ENCODE assay signal across 8 mouse cellular contexts in the genomic region with DNA sequence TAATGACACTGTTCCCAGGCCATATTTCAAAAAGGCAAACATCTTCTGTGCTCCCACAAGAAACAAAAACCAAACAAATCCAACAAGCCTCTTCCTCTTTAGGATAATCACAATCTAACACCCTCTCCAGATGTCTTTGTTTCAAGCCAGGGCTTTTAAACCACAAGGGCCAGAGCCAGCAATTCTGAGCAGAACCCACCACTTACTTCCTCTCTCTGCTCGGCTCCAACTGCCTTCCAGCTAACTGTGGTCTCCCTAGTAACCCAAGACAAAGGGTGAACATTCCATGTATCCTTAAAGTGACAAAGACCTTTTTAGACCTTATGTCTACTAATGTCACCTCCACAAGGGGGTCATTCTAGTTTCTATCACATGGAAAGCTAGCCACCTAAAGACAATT. TPM values are rescaled to one million over a fixed set of nuclear protein-coding genes. Genes with fewer than 3 reads are reported as not detected.
A peak's percentile ranks its signal among the peaks of the same experiment; 100 is the strongest.
DNase-seq lines count a peak whose midpoint lies in the region; ATAC-seq and TF ChIP-seq lines count a peak whose summit lies in the region.

No protein-coding gene starts in this region.

- H3K27me3 ChIP-seq in G1E (ENCODE audit: insufficient read depth, low read length) (no peaks in the 10 kb centered on the region), myocyte (ENCODE audit: control insufficient read depth, insufficient read depth, insufficient read length) (no peaks in the 10 kb centered on the region)
- H3K27me3 ChIP-seq in forebrain, embryonic 15.5 days: no peaks in the 10 kb centered on the region
- no peaks in the 10 kb centered on the region for H3K27me3 ChIP-seq in hindbrain, embryonic 15.5 days

- H3K4me1 ChIP-seq in G1E (ENCODE audit: insufficient read depth, low read depth, low read length): peaks cover 50% of the 10 kb centered on the region
- H3K4me1 ChIP-seq in forebrain, embryonic 15.5 days: peaks cover 28% of the 10 kb centered on the region
- peaks cover 26% of the 10 kb centered on the region for H3K4me1 ChIP-seq in hindbrain, embryonic 15.5 days (replicated peaks)

- no peak overlapping the region for H3K9ac ChIP-seq in forebrain, embryonic 15.5 days (replicated peaks)
- H3K9ac ChIP-seq in hindbrain, embryonic 15.5 days: no peak overlapping the region

- no peak for TF ChIP-seq CTCF in G1E (IDR thresholded peaks at IDR 0.05; ENCODE audit: low read depth, low read length)

- ATAC-seq in G1E (ENCODE audit: extremely low read depth, insufficient number of reproducible peaks, low FRiP score, poor library complexity, severe bottlenecking): peak; percentile 80
- ATAC-seq in forebrain, embryonic 15.5 days (replicated peaks): 0 out of 2 replicates have a peak, but pooled peaks have one; percentile 46
- 0 out of 2 replicates have a peak, but pooled peaks have one; percentile 66 for ATAC-seq in hindbrain, embryonic 15.5 days (ENCODE audit: low FRiP score, low read depth)

- peak overlapping the region; percentile 25 for H3K27ac ChIP-seq in forebrain, embryonic 15.5 days (replicated peaks)
- H3K27ac ChIP-seq in hindbrain, embryonic 15.5 days (replicated peaks): peak overlapping the region; percentile 68

- no peak overlapping the region for H3ac ChIP-seq in myocyte (ENCODE audit: control insufficient read depth, insufficient read length)

- WGBS in forebrain, embryonic 15.5 days: 0% methylated on average over 1 of the region's 1 CpGs
- WGBS in hindbrain, embryonic 15.5 days: 0% methylated on average over 1 of the region's 1 CpGs

- H3K79me2 ChIP-seq in myocyte (ENCODE audit: control insufficient read depth, insufficient read depth): peaks cover 91% of the 10 kb centered on the region

- DNase-seq in adrenal gland, postnatal 14 days: peak; percentile 28
- DNase-seq in adrenal gland, adult 2 months: no peak
- DNase-seq in G1E (ENCODE audit: low spot score): peak; percentile 68
- DNase-seq in urinary bladder, postnatal 14 days (ENCODE audit: low spot score): no peak
- no peak for DNase-seq in right cerebral cortex, postnatal 25 days

- H3K9me3 ChIP-seq in G1E (replicated peaks): no peaks in the 10 kb centered on the region
- H3K9me3 ChIP-seq in forebrain, embryonic 15.5 days: no peaks in the 10 kb centered on the region
- H3K9me3 ChIP-seq in hindbrain, embryonic 15.5 days: no peaks in the 10 kb centered on the region

- TF ChIP-seq POLR2A in myocyte (IDR thresholded peaks at IDR 0.05; ENCODE audit: insufficient read length, low read depth): no peak

- no peak overlapping the region for H3K4me3 ChIP-seq in G1E (ENCODE audit: low read depth, low read length)
- H3K4me3 ChIP-seq in forebrain, embryonic 15.5 days: no peak overlapping the region
- H3K4me3 ChIP-seq in hindbrain, embryonic 15.5 days: no peak overlapping the region
- H3K4me3 ChIP-seq in myocyte: no peak overlapping the region

- H3K4me2 ChIP-seq in forebrain, embryonic 15.5 days (replicated peaks): no peak overlapping the region
- 0 out of 2 replicates have a peak overlapping the region, but pooled peaks have one; percentile 1 for H3K4me2 ChIP-seq in hindbrain, embryonic 15.5 days
- peak overlapping the region; percentile 71 for H3K4me2 ChIP-seq in myocyte (ENCODE audit: low read depth)

- H3K36me3 ChIP-seq in G1E (replicated peaks) (peaks cover 69% of the 10 kb centered on the region), myocyte (ENCODE audit: control insufficient read depth, insufficient read depth) (peaks cover 17% of the 10 kb centered on the region)
- peaks cover 32% of the 10 kb centered on the region for H3K36me3 ChIP-seq in forebrain, embryonic 15.5 days
- H3K36me3 ChIP-seq in hindbrain, embryonic 15.5 days: peaks cover 27% of the 10 kb centered on the region

TF ChIP-seq in myocyte, 11 proteins besides CTCF, POLR2A, EP300 and RAD21:
- TF ChIP-seq USF1 (IDR thresholded peaks at IDR 0.05; ENCODE audit: low read depth) (no peak), CEBPB (IDR thresholded peaks at IDR 0.05; ENCODE audit: insufficient read depth, poor library complexity, severe bottlenecking) (no peak), MYOG (IDR thresholded peaks at IDR 0.05; ENCODE audit: control insufficient read depth in 1 of 3, insufficient read depth in 1 of 3, insufficient read length in 2 of 3, low read depth in 2 of 3) (no peak), POLR2AphosphoS2 (IDR thresholded peaks at IDR 0.05; ENCODE audit: insufficient read length, low read depth) (no peak), E2F4 (IDR thresholded peaks at IDR 0.05; ENCODE audit: insufficient read depth) (no peak), TCF3 (IDR thresholded peaks at IDR 0.05; ENCODE audit: insufficient read length, low read depth) (no peak), SRF (IDR thresholded peaks at IDR 0.05; ENCODE audit: control insufficient read depth, insufficient read length, low read depth) (no peak), TCF12 (IDR thresholded peaks at IDR 0.05; ENCODE audit: insufficient read depth, poor library complexity, severe bottlenecking) (no peak)

RNA-seq across cellular contexts. Expression of gene Dido1, which starts 17.2 kb away (rescaled TPM):
- 49.3 and 54.1 TPM in 2 replicates for total RNA-seq in adrenal gland, postnatal 14 days (2021)
- 10 to 100 TPM; 36.6 to 38.6 TPM for total RNA-seq in adrenal gland, adult 2 months (2021)
- polyA plus RNA-seq in adrenal gland, adult 2 months (2012; rRNA removed): 7.3 and 8.7 TPM in 2 replicates
- total RNA-seq in G1E (2014; fragmentation: Nextera tagmentation) (57.3 and 66.5 TPM in 2 replicates), G1E (2017) (53.6 and 62.3 TPM in 2 replicates)
- polyA plus RNA-seq in G1E (2012) (19.4 and 21.4 TPM in 2 replicates), myocyte (2012; fragmentation: generic; extraction: Trizol) (9.3 TPM)
- polyA plus RNA-seq in forebrain, embryonic 15.5 days (2015; fragmentation: Nextera tagmentation; extraction: Ambion mirVana): 29.6 and 30.8 TPM in 2 replicates
- 24.4 and 27.8 TPM in 2 replicates for polyA plus RNA-seq in hindbrain, embryonic 15.5 days (2015; fragmentation: Nextera tagmentation; extraction: Ambion mirVana)

RNA-seq across cellular contexts. Expression of gene Gid8, which starts 17.3 kb away (rescaled TPM):
- 62.9 and 65.5 TPM in 2 replicates for total RNA-seq in adrenal gland, postnatal 14 days (2021)
- total RNA-seq in adrenal gland, adult 2 months (2021): 10 to 100 TPM; 58.3 to 61.8 TPM
- polyA plus RNA-seq in adrenal gland, adult 2 months (2012; rRNA removed): 11.3 and 12.2 TPM in 2 replicates
- total RNA-seq in G1E (2014; fragmentation: Nextera tagmentation) (68.9 and 79.7 TPM in 2 replicates), G1E (2017) (70.2 and 78.3 TPM in 2 replicates)
- polyA plus RNA-seq in G1E (2012) (29.3 and 35.5 TPM in 2 replicates), myocyte (2012; fragmentation: generic; extraction: Trizol) (44.9 TPM)
- polyA plus RNA-seq in forebrain, embryonic 15.5 days (2015; fragmentation: Nextera tagmentation; extraction: Ambion mirVana): 58.0 and 58.7 TPM in 2 replicates
- polyA plus RNA-seq in hindbrain, embryonic 15.5 days (2015; fragmentation: Nextera tagmentation; extraction: Ambion mirVana): 51.6 and 54.9 TPM in 2 replicates

RNA-seq across cellular contexts. Expression of gene Slc17a9, which starts 32.4 kb away (rescaled TPM):
- 1.2 and 2.5 TPM in 2 replicates for total RNA-seq in adrenal gland, postnatal 14 days (2021)
- under 1 TPM; 0.52 TPM for total RNA-seq in adrenal gland, adult 2 months (2021)
- polyA plus RNA-seq in adrenal gland, adult 2 months (2012; rRNA removed): 2.7 and 3.8 TPM in 2 replicates
- total RNA-seq in G1E (2014; fragmentation: Nextera tagmentation): 1.2 and 2.0 TPM in 2 replicates
- 0.06 TPM in 1 of 2 replicates, not detected in the other for total RNA-seq in G1E (2017)
- polyA plus RNA-seq in G1E (2012): 0.26 and 0.36 TPM in 2 replicates
- 0.13 and 0.29 TPM in 2 replicates for polyA plus RNA-seq in forebrain, embryonic 15.5 days (2015; fragmentation: Nextera tagmentation; extraction: Ambion mirVana)
- 0.29 and 0.33 TPM in 2 replicates for polyA plus RNA-seq in hindbrain, embryonic 15.5 days (2015; fragmentation: Nextera tagmentation; extraction: Ambion mirVana)
- polyA plus RNA-seq in myocyte (2012; fragmentation: generic; extraction: Trizol): 0.22 TPM

RNA-seq across cellular contexts. Expression of gene Tcfl5, which starts 50.1 kb away (rescaled TPM):
- total RNA-seq in adrenal gland, postnatal 14 days (2021): 0.15 TPM in 1 of 2 replicates, not detected in the other
- total RNA-seq in adrenal gland, adult 2 months (2021): not detected
- 0.20 TPM in 1 of 2 replicates, not detected in the other for polyA plus RNA-seq in adrenal gland, adult 2 months (2012; rRNA removed)
- total RNA-seq in G1E (2014; fragmentation: Nextera tagmentation) (not detected in 2 replicates), G1E (2017) (0.05 TPM in 1 of 2 replicates, not detected in the other)
- polyA plus RNA-seq in G1E (2012) (not detected in 2 replicates), myocyte (2012; fragmentation: generic; extraction: Trizol) (not detected)
- 0.29 and 0.50 TPM in 2 replicates for polyA plus RNA-seq in forebrain, embryonic 15.5 days (2015; fragmentation: Nextera tagmentation; extraction: Ambion mirVana)
- polyA plus RNA-seq in hindbrain, embryonic 15.5 days (2015; fragmentation: Nextera tagmentation; extraction: Ambion mirVana): 0.87 and 0.96 TPM in 2 replicates

Comparison
In these comparisons a context has a peak if more than half of its experiments do, and no peak if none do; other contexts are left out.
1. DNase-seq: peak in adrenal gland, postnatal 14 days (single experiment) and G1E (single experiment); none in adrenal gland, adult 2 months (single experiment), urinary bladder, postnatal 14 days (single experiment) and right cerebral cortex, postnatal 25 days (single experiment).
2. Peak in every context shown above with its lines, with median percentiles within 50 percentile points of each other: ATAC-seq.